Mouse (Mus musculus) bone marrow macrophage, adult 2 months (primary cell): ENCODE measurements around the gene Htr1f. TPM values are rescaled to one million over a fixed set of nuclear protein-coding genes. Genes with fewer than 3 reads are reported as not detected.

Experiments
- H3K27ac ChIP-seq: 2 replicates; pipeline ENCODE4 v1.5.1; 2012; ENCODE audit warnings: low read depth, low read length; ENCODE audit not compliant: insufficient read depth
- H3K4me1 ChIP-seq: 2 replicates; pipeline ENCODE4 v1.6.1; 2012; ENCODE audit warnings: low read length; ENCODE audit not compliant: control insufficient read depth, insufficient read depth
- H3K4me3 ChIP-seq: 2 replicates; pipeline ENCODE4 v1.5.1; 2012; ENCODE audit warnings: mild to moderate bottlenecking, low read length, moderate library complexity; ENCODE audit not compliant: insufficient read depth
- CTCF ChIP-seq: IDR thresholded peaks from 2 replicates; pipeline ENCODE4 v1.5.1; 2012; ENCODE audit warnings: low read depth, mild to moderate bottlenecking, low read length, moderate library complexity
- POLR2A ChIP-seq: IDR thresholded peaks from 2 replicates; pipeline ENCODE4 v1.6.1; 2012; ENCODE audit warnings: mild to moderate bottlenecking, low read depth, low read length, borderline replicate concordance
- polyA plus RNA-seq: library from polyadenylated mRNA; stranded (reverse); fragments of >200 nt; gene quantifications from 2 replicates; pipeline ENCODE4 v1.2.4, GENCODE M21; 2012; ENCODE audit not compliant: missing spikeins, insufficient read depth, insufficient read length

Htr1f gene
- polyA plus RNA-seq, 1 experiment: not detected

DNA sequence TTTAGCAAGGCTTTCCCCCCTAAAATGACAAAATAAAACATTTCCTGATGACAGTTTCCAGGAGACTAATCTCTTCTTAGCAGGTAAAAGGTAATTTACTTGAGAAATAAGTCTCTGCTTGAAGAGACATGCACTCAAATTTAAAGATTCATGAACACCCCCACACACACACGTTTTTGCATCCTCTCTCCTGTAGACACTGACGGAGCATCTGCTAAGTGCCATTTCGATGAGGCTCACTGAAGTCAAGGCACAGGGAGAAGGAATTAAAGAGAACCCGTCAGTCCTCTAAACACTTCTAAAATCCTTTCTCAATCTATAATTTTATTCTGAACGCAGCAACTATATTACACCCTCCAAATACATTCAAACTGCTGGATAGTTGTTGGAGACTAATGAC, 131.0 kb downstream of the Htr1f start:
- Histone ChIP-seq H3K4me1 (0 out of 2 replicates have a peak, but pooled peaks cover 2% of the 10 kb centered on the region), H3K4me3 (no peak overlapping the region), H3K27ac (no peak overlapping the region)
- no peak for TF ChIP-seq CTCF
- no peak for TF ChIP-seq POLR2A

DNA sequence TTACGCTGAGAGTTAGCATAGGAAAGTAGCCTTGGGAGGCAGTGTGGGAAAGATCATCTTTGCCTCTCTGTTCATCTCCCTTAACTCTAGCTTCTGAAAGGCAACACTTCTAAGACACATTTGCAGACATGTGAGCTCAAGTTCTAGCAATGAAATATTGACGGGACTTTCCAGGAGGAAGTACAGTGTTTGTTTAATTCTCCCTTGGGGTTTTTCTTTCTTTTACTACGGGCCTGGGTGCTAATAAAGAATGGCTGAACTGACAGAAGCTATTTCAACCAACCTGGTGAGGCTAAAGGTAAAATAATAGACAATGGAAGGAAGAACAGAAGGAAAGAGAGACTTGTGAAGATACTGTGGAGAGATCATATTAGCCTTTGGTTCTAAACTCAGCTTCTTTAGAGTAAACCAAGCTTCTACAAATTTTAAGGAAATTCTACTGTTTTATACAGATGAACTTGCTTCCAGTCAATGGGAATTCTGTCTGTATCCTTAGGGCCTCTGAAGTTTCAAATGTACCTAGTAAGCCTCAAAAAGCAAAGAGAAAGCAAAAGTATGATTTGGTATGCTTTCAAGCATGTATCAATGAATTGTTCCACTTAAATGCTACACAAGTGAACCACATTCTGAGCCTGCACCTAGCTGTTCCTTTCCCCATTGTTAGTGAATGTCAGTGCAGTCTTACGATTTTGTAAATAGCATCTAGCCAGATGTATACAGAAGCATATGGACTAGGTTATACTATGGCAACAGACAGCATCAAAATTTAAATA, 131.9 kb downstream of the Htr1f start:
- Histone ChIP-seq H3K4me1 (0 out of 2 replicates have a peak, but pooled peaks cover 2% of the 10 kb centered on the region), H3K4me3 (no peak overlapping the region), H3K27ac (no peak overlapping the region)
- no peak for TF ChIP-seq CTCF

- no peaks in the 10 kb centered on the region for H3K4me1 ChIP-seq
- TF ChIP-seq POLR2A (no peak), CTCF (no peak)
- no peak overlapping the region for H3K27ac ChIP-seq
- no peak overlapping the region for H3K4me3 ChIP-seq
These were observed 144.0 kb downstream of the Htr1f start for GRCm38 (mm10) chr16:64961690-64962089.

GRCm38 (mm10) chr16:64941646-64942195, 163.9 kb downstream of the Htr1f start:
- TF ChIP-seq POLR2A (no peak), CTCF (no peak)
- Histone ChIP-seq H3K27ac (peak overlapping the region; percentile 53), H3K4me3 (no peak overlapping the region), H3K4me1 (peaks cover 16% of the 10 kb centered on the region)

GRCm38 (mm10) chr16:64934793-64935192, 170.9 kb downstream of the Htr1f start:
- Histone ChIP-seq H3K4me3 (no peak overlapping the region), H3K4me1 (peaks cover 5% of the 10 kb centered on the region; the same call in 1 of the 2 replicates), H3K27ac (peak overlapping the region; percentile 40; the same call in 1 of the 2 replicates)
- TF ChIP-seq CTCF: no peak
- TF ChIP-seq POLR2A: no peak

DNA sequence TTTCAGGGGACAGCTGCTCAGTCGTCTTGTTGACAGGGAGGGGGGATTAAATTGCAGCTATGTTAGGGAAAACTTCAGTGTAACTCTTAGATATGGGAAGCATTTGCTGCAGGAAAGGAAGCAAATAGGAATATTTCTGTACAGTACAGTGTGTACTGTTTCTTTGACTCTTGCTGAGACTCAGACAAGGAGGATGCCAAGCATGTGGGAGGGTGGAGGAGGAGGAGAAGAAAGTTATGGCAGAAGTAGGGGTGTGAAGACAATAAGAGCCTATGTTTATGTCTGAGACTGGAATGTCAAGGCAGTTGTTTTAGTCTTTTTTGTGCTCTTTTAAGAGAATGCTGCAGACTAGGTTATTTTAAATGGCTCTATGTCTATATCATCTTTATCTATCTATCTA, 171.6 kb downstream of the Htr1f start:
- Histone ChIP-seq H3K4me1 (peaks cover 2% of the 10 kb centered on the region; the same call in 1 of the 2 replicates), H3K4me3 (no peak overlapping the region), H3K27ac (no peak overlapping the region)
- TF ChIP-seq CTCF (no peak), POLR2A (no peak)

- TF ChIP-seq CTCF: no peak
- TF ChIP-seq POLR2A: no peak
- H3K4me1 ChIP-seq: no peaks in the 10 kb centered on the region
- H3K27ac ChIP-seq: no peak overlapping the region
- H3K4me3 ChIP-seq: no peak overlapping the region
These were observed 182.2 kb downstream of the Htr1f start for GRCm38 (mm10) chr16:64923500-64923899.

GRCm38 (mm10) chr16:64908747-64909146, 196.9 kb downstream of the Htr1f start:
- Histone ChIP-seq H3K4me3 (no peak overlapping the region), H3K4me1 (peaks cover 5% of the 10 kb centered on the region), H3K27ac (no peak overlapping the region)
- TF ChIP-seq CTCF (no peak), POLR2A (no peak)

DNA sequence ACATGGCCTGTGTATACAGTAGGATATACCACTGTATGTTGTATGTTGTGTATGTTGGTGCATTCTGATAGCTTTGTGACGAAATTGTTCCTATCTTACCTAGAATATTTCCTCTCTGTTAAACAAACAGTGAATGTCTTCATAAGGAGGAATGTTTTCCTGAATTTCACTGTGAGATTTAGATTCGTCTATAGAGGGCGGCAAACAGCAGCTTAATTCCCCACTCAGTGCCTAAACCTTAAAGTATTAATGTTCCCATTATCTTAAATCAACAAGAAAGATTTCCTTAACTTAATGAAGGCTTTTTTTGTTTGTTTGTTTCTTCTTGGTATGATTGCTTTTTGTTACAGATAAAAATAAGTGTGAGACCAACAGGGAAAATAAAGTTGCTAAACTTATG, 198.5 kb downstream of the Htr1f start:
- Histone ChIP-seq H3K27ac (peak overlapping the region; percentile 12; the same call in 1 of the 2 replicates), H3K4me1 (peaks cover 14% of the 10 kb centered on the region), H3K4me3 (no peak overlapping the region)
- TF ChIP-seq CTCF: no peak
- TF ChIP-seq POLR2A: no peak

GRCm38 (mm10) chr16:64903328-64903727, 202.3 kb downstream of the Htr1f start:
- no peak overlapping the region for H3K4me3 ChIP-seq
- peaks cover 14% of the 10 kb centered on the region for H3K4me1 ChIP-seq
- no peak overlapping the region for H3K27ac ChIP-seq
- TF ChIP-seq CTCF (no peak), POLR2A (no peak)

DNA sequence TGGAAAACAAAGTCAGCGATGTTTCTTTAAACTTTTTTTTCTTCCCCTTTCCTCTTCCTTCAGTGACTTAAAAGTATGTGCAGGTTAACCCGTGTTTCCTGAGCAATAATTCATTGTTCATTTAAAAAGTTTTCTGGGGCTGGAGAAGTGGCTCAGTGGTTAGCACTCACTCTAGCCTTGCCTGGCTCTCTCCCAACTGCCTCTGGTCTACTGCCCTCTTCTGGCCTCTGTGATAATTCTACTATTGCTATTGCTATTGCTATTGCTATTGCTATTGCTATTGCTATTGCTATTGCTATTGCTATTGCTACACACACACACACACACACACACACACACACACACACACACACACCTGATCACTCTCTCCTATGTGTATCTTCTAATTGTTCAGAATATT, 206.6 kb downstream of the Htr1f start:
- Histone ChIP-seq H3K4me1 (peaks cover 12% of the 10 kb centered on the region), H3K4me3 (no peak overlapping the region), H3K27ac (no peak overlapping the region)
- TF ChIP-seq POLR2A (no peak), CTCF (peak; percentile 24; the same call in 1 of the 2 replicates)
